Mouse (Mus musculus): ENCODE data around the gene Tex10.
A peak's percentile ranks its signal among the peaks of the same experiment; 100 is the strongest.

Gene Tex10

GRCm38 (mm10) chr4:48472792-48473650 is at the start of gene Tex10:
Gene Tex10 (minus strand): TSS chr4:48473459.
- peak; percentile 65 for DNase-seq (ENCODE audit: low read depth, low spot score)

- no peak for DNase-seq (ENCODE audit: low read depth, low spot score)
Observed at GRCm38 (mm10) chr4:48510861-48511260, 37.6 kb upstream of the Tex10 start.

- no peak for DNase-seq (ENCODE audit: low read depth, low spot score)
Observed at GRCm38 (mm10) chr4:48492510-48492909, 19.3 kb upstream of the Tex10 start.

GRCm38 (mm10) chr4:48491290-48491743 is 18.1 kb upstream of the Tex10 start:
- no peak for DNase-seq (ENCODE audit: low read depth, low spot score)

- no peak for DNase-seq (ENCODE audit: low read depth, low spot score)
Observed at GRCm38 (mm10) chr4:48488916-48489315, 15.7 kb upstream of the Tex10 start.

- DNase-seq (ENCODE audit: low read depth, low spot score): no peak
Observed at GRCm38 (mm10) chr4:48481287-48481686, 8.0 kb upstream of the Tex10 start.

- no peak for DNase-seq (ENCODE audit: low read depth, low spot score)
Observed at GRCm38 (mm10) chr4:48473651-48474011, 372 bp upstream of the Tex10 start.

- DNase-seq (ENCODE audit: low read depth, low spot score): peak; percentile 8
Observed at GRCm38 (mm10) chr4:48472052-48472791, 1.0 kb downstream of the Tex10 start.

GRCm38 (mm10) chr4:48470977-48471376 is 2.3 kb downstream of the Tex10 start:
- DNase-seq (ENCODE audit: low read depth, low spot score): no peak

- DNase-seq (ENCODE audit: low read depth, low spot score): no peak
Observed at GRCm38 (mm10) chr4:48461060-48461459, 12.2 kb downstream of the Tex10 start.

GRCm38 (mm10) chr4:48458436-48458835 is 14.8 kb downstream of the Tex10 start:
- DNase-seq (ENCODE audit: low read depth, low spot score): no peak

GRCm38 (mm10) chr4:48454106-48454773 is 19.0 kb downstream of the Tex10 start:
- DNase-seq (ENCODE audit: low read depth, low spot score): no peak

- DNase-seq (ENCODE audit: low read depth, low spot score): no peak
Observed at GRCm38 (mm10) chr4:48428054-48428453, 45.2 kb downstream of the Tex10 start.

- DNase-seq (ENCODE audit: low read depth, low spot score): no peak
Observed at GRCm38 (mm10) chr4:48427413-48427812, 45.8 kb downstream of the Tex10 start.

GRCm38 (mm10) chr4:48423738-48424137 is 49.5 kb downstream of the Tex10 start:
- no peak for DNase-seq (ENCODE audit: low read depth, low spot score)

GRCm38 (mm10) chr4:48422633-48423032 is 50.6 kb downstream of the Tex10 start:
- no peak for DNase-seq (ENCODE audit: low read depth, low spot score)

- DNase-seq (ENCODE audit: low read depth, low spot score): no peak
Observed at GRCm38 (mm10) chr4:48418831-48419468, 54.3 kb downstream of the Tex10 start.

- no peak for DNase-seq (ENCODE audit: low read depth, low spot score)
Observed at GRCm38 (mm10) chr4:48415838-48416335, 57.4 kb downstream of the Tex10 start.

- no peak for DNase-seq (ENCODE audit: low read depth, low spot score)
Observed at GRCm38 (mm10) chr4:48413473-48413872, 59.8 kb downstream of the Tex10 start.

GRCm38 (mm10) chr4:48407350-48408039 is 65.8 kb downstream of the Tex10 start:
- peak; percentile 42 for DNase-seq (ENCODE audit: low read depth, low spot score)

Data from c-Kit-negative CD71-positive TER-119-positive erythroid progenitor cells, embryonic 14.5 days (primary cell).